Mouse (Mus musculus) ES-E14 (cell line): ENCODE measurements around the gene Taar8b. TPM values are rescaled to one million over a fixed set of nuclear protein-coding genes. Genes with fewer than 3 reads are reported as not detected.
"Not testable (repeated sequence)": the region's sequence is repeated elsewhere in the genome, so short reads cannot be mapped to it uniquely, and the experiment has no call there.

ENCODE experiments used
- DNase-seq: peaks from one replicate; pipeline ENCODE4 v3.0.0-alpha.2; 2013; ENCODE audit warnings: low read depth, low spot score
- H3K27ac ChIP-seq: 2 replicates; pipeline ENCODE4 v1.5.1; 2012; ENCODE audit warnings: low read depth, mild to moderate bottlenecking, low read length, moderate library complexity, mixed read lengths; ENCODE audit not compliant: poor library complexity, insufficient read depth, severe bottlenecking
- H3K36me3 ChIP-seq: 2 replicates; pipeline ENCODE4 v1.6.1; 2012; ENCODE audit warnings: mild to moderate bottlenecking, low read length, moderate library complexity, mixed read lengths; ENCODE audit not compliant: control insufficient read depth, poor library complexity, insufficient read depth, severe bottlenecking
- H3K4me1 ChIP-seq, 2 experiments: fragments of 150-350 bp in 1 of 2; sonication (generic) in 1 of 2; 2 replicates each; pipeline ENCODE4 v1.6.1; 2012; ENCODE audit warnings: low read length in 2 of 2, mild to moderate bottlenecking in 1 of 2, mixed read lengths in 1 of 2; ENCODE audit not compliant: control insufficient read depth in 2 of 2, insufficient read depth in 2 of 2, poor library complexity in 1 of 2
- H3K4me3 ChIP-seq, 2 experiments: fragments of 150-350 bp in 1 of 2; sonication (generic) in 1 of 2; 2 replicates each; pipeline ENCODE4 v1.5.1; 2012; ENCODE audit warnings: low read length in 2 of 2, low read depth in 1 of 2, mild to moderate bottlenecking in 1 of 2, mixed read lengths in 1 of 2; ENCODE audit not compliant: insufficient read depth in 1 of 2, poor library complexity in 1 of 2, severe bottlenecking in 1 of 2
- H3K9ac ChIP-seq: 2 replicates; pipeline ENCODE4 v1.6.1; 2012; ENCODE audit warnings: low read depth, mild to moderate bottlenecking, low read length, mixed read lengths; ENCODE audit not compliant: poor library complexity, insufficient read depth, severe bottlenecking
- H3K9me3 ChIP-seq: fragments of 150-350 bp; sonication (generic); 2 replicates; pipeline ENCODE4 v1.6.1; 2012; ENCODE audit warnings: low read depth, mild to moderate bottlenecking, low read length; ENCODE audit not compliant: control insufficient read depth, insufficient read depth
- CHD2 ChIP-seq: IDR thresholded peaks from 2 replicates; pipeline ENCODE4 v1.6.1; 2014; ENCODE audit warnings: mild to moderate bottlenecking, low read depth, low read length, inconsistent platforms
- HCFC1 ChIP-seq: IDR thresholded peaks from 2 replicates; pipeline ENCODE4 v1.6.1; 2012; ENCODE audit warnings: low read length, inconsistent platforms, borderline replicate concordance; ENCODE audit not compliant: insufficient read depth
- MAFK ChIP-seq: IDR thresholded peaks from 2 replicates; pipeline ENCODE4 v1.6.1; 2014; ENCODE audit warnings: mild to moderate bottlenecking, low read depth, low read length, inconsistent platforms; ENCODE audit not compliant: insufficient read depth
- ZC3H11A ChIP-seq: IDR thresholded peaks from 2 replicates; pipeline ENCODE4 v1.6.1; 2012; ENCODE audit warnings: low read depth, mild to moderate bottlenecking, inconsistent platforms, low read length, borderline replicate concordance
- ZNF384 ChIP-seq: IDR thresholded peaks from 2 replicates; pipeline ENCODE4 v1.6.1; 2012; ENCODE audit warnings: low read depth, low read length, inconsistent platforms
- in situ Hi-C, 2 experiments: fragments of 600-800 bp; cut with MboI; formaldehyde crosslinking; loops; one replicate each; pipeline ENCODE4 v1.15.1; 2025; ENCODE audit warnings: low sequenced_read_pairs in 2 of 2, inconsistent platforms in 1 of 2; ENCODE audit not compliant: unreplicated experiment in 2 of 2
- total RNA-seq: library from RNA; depleted of rRNA; stranded (reverse); fragments of 300-350 nt; gene quantifications from 2 replicates; pipeline ENCODE4 v1.2.3, GENCODE M21; 2012

The Taar8b gene
- total RNA-seq, 1 experiment = not detected

DNA sequence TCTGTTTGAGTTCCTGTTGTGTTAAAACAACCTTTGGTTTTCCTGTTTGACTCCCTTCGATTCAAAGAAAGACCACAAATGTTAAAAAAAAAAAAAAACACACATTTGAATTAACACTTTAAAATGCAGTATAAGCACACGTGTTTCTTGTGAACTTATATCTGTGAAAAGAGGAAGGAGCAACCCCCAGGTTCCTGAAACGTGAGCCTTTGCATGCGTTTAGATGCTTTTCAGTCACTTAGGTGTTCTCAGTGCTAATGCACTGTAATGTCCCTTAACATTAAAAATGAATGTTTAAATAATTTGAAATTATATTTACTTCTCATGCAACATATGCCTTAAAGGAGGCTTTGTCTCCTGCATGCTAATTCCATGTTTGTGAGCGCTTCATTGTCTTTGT, 15.7 kb upstream of the Taar8b start:
- Histone ChIP-seq H3K9me3 (no peaks in the 10 kb centered on the region), H3K27ac (no peak overlapping the region), H3K36me3 (no peaks in the 10 kb centered on the region), H3K4me3 (no peak overlapping the region), H3K4me1 (no peaks in the 10 kb centered on the region), H3K9ac (no peak overlapping the region)
- DNase-seq = no peak
- TF ChIP-seq CHD2 (no peak), MAFK (no peak), HCFC1 (no peak), ZNF384 (no peak), ZC3H11A (no peak)
- in situ Hi-C loops = loop anchor here in 1 of 2 experiments (25.0 kb wide), 1 partner anchor 295 kb away; no protein-coding TSS in a partner anchor

DNA sequence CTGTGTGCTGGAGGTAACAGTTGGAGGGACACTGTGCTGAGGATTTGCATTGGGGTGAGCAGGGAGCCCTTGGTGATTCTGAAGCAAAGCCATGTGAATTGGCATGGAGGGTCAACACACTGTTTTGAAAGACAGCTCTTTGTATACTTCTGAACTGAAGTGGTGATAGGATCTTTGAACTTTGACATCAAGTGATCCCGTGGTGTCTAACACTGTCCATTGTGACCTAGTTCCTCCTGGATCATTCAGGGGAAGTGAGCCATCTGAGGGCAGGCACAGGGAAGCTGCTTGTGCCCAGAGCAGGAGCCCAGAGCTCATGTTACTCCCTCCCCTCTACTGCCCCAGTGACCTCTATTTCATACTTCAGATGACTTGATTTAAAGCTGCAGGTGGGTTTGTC, 11.2 kb upstream of the Taar8b start:
- in situ Hi-C loops = loop anchor here in 1 of 2 experiments (25.0 kb wide), 1 partner anchor 291 kb away; no protein-coding TSS in a partner anchor
- not testable (repeated sequence) for DNase-seq

DNA sequence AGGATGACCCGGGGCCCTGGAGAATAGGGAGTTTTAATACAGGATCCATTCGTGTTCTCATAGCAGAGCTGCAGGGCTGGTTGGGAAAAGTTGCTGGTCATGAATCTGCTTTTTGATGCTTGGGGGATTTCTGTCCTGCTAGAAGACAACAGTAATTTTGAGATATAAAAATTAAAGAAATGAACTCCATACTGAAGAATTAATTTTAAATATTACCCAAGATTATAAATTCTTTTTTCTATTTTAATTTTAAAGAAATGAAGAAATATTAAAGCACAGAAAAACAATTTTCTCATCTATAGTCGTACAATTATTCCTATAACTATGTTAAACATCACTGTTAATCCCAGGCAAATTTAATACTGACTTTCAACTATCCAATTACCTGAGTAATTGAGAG, 9.7 kb upstream of the Taar8b start, which contains the start of gene Taar8c:
Gene Taar8c, minus strand, starts transcription at position 101 of the 400 bp plus-strand sequence.
- not testable (repeated sequence) for H3K9ac ChIP-seq, H3K4me3 ChIP-seq, H3K9me3 ChIP-seq, DNase-seq, H3K27ac ChIP-seq, H3K36me3 ChIP-seq, H3K4me1 ChIP-seq
- in situ Hi-C loops = loop anchor here in 1 of 2 experiments (25.0 kb wide), 1 partner anchor 290 kb away; no protein-coding TSS in a partner anchor

More for the DNA sequence above, 11.2 kb upstream of the Taar8b start:
- H3K9ac ChIP-seq, H3K9me3 ChIP-seq, H3K36me3 ChIP-seq, H3K4me3 ChIP-seq, H3K4me1 ChIP-seq, H3K27ac ChIP-seq: not testable (repeated sequence)

DNA sequence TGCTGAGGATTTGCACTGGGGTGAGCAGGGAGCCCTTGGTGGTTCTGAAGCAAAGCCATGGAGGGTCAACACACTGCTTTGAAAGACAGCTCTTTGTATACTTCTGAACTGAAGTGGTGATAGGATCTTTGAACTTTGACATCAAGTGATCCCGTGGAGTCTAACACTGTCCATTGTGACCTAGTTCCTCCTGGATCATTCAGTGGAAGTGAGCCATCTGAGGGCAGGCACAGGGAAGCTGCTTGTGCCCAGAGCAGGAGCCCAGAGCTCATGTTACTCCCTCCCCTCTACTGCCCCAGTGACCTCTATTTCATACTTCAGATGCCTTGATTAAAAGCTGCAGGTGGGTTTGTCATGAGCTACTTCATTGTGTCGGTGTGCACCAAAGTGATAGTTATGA, 4.9 kb upstream of the Taar8b start:
- in situ Hi-C loops = loop anchor here in 1 of 2 experiments (25.0 kb wide), 1 partner anchor 285 kb away; no protein-coding TSS in a partner anchor
- H3K9me3 ChIP-seq, H3K4me1 ChIP-seq, H3K36me3 ChIP-seq, DNase-seq, H3K4me3 ChIP-seq, H3K27ac ChIP-seq, H3K9ac ChIP-seq: not testable (repeated sequence)

DNA sequence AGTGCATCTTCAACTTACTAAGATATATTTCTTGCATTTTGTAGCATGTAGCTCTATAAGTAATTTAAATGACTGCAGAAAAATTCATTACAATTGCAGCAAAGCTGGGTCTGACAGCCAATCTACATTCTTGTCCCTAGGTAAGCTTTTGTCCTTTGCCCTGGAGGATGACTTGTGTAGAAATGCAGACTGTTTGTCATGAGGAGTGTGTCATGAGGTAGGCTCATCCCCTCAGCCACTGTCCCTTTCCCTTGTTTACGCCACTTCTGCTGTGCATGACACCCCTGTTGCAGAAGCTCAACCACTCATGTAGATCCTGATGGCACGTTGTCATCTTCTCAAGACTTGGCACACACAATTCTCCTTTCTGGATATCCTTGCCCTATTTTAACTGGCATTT, 4.9 kb downstream of the Taar8b start:
- no peak for TF ChIP-seq HCFC1
- no peak for TF ChIP-seq CHD2
- no peak for TF ChIP-seq MAFK
- TF ChIP-seq ZNF384 = no peak
- TF ChIP-seq ZC3H11A = no peak
- no peaks in the 10 kb centered on the region for H3K36me3 ChIP-seq
- no peak for DNase-seq

More for the DNA sequence above, 4.9 kb downstream of the Taar8b start:
- H3K4me1 ChIP-seq = peaks cover 0 to 4% of the 10 kb centered on the region in 2 experiments; a peak in 1 of 4 replicates
- in situ Hi-C loops = loop anchor here in 1 of 2 experiments (25.0 kb wide), 1 partner anchor 275 kb away; no protein-coding TSS in a partner anchor
- H3K9me3 ChIP-seq = no peaks in the 10 kb centered on the region
- no peak overlapping the region for H3K9ac ChIP-seq
- H3K4me3 ChIP-seq = no peak overlapping the region
- no peak overlapping the region for H3K27ac ChIP-seq
